Mouse (Mus musculus): ENCODE results near the gene Abca7. TPM values are rescaled to one million over a fixed set of nuclear protein-coding genes. Genes with fewer than 3 reads are reported as not detected.

Abca7 gene
- total RNA-seq, 2 experiments from 2014 or later: 6.9 to 8.1 TPM

- DNase-seq: peak; percentile 54
Measured at GRCm38 (mm10) chr10:79994397-79995115, 1.7 kb upstream of the Abca7 start.

DNA sequence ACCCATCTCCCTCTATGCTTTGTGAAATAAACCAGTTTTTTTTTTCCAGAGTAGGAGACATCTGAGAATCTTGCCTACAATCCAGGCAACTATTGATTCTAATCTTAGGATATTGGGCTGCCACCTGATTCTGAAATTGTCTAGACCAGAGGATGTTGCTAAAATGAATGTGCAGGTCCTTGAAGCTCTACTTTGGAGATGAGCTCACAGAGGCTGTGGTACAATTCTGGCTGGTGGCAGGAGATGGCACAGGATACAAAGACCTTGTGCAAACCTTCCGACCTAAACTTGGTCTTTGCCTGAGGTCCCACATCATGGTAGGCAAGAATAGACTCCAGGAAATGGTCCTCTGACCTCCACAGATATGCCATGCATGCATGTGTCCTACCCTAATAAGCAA lies 658 bp upstream of the Abca7 start:
- DNase-seq: no peak

DNA sequence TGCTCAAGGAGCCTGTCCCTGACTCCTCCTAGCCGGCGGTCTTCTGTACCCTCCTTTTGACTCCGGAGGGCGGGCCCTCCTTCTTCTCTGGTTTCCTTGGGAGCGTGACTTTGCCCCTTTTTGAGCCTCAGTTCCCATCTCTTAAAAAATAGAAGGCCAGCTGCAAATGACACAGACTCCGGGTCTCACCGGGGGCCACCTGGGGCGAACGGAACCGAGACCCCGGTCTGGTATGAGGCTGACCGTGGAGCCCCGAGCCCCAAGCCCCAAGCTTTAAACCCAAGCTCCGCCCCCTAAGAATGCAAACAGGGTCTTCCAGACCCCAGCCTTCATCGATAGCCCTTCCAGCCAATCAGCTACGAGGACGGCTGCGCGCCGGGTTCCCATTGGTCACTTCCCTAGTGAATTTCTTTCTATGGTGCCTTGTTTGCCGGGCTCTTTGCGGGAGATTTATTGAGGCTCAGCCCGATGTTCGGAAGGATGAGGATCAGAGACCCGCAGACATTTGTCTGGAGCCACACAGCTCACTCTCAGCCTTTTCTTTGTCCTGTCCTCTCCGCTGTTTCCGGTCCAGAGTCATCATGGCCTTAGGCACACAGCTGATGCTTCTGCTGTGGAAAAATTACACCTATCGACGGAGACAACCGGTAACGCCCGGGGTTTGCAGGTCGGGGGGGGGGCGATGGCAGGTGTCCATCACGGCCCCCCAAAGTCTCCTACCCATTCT lies 903 bp downstream of the Abca7 start:
- peak; percentile 77 for DNase-seq

- DNase-seq: peak; percentile 78
Measured at GRCm38 (mm10) chr10:79997819-79998218, 1.5 kb downstream of the Abca7 start.

- no peak for DNase-seq
Measured at GRCm38 (mm10) chr10:80001945-80002344, 5.7 kb downstream of the Abca7 start.

- no peak for DNase-seq
Measured at GRCm38 (mm10) chr10:80002829-80003228, 6.5 kb downstream of the Abca7 start.

- DNase-seq: no peak
Measured at GRCm38 (mm10) chr10:80003374-80004232, 7.3 kb downstream of the Abca7 start.

- DNase-seq: no peak
Measured at GRCm38 (mm10) chr10:80004233-80004705, 8.0 kb downstream of the Abca7 start.

GRCm38 (mm10) chr10:80011740-80012139 lies 15.4 kb downstream of the Abca7 start:
- no peak for DNase-seq

- DNase-seq: no peak
Measured at GRCm38 (mm10) chr10:80013609-80014008, 17.3 kb downstream of the Abca7 start.

DNA sequence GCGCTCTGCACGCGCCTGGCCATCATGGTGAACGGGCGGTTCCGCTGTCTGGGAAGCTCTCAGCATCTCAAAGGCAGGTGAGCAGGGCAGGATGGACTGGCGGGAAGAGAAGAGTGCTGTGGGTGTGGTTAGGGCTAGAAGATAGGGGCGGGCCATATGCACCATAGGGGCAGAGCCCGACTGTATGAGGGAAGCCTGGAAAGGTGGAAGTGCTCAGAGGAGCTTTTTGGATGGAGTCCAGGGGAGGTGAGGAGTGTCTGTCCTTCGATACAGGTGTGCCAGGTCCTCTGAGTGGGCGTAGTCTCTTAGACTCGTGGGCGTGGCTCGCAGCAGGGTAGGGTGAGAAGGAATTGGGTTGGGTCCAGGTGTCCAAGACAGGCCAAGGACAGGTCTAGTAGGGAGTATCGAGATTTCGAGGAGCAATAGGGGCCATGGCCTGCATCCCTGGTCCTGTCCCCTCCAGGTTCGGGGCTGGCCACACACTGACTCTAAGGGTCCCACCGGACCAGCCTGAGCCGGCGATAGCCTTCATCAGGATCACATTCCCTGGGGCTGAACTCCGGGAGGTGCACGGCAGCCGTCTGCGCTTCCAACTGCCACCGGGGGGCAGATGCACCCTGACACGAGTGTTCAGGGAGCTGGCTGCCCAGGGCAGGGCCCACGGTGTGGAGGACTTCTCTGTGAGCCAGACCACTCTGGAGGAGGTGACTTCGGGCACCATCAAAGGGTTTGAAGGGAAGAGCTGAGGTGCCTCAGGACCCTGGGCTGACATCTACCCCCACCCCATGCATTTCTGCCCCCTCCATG lies 18.4 kb downstream of the Abca7 start:
- DNase-seq: no peak

GRCm38 (mm10) chr10:80015583-80015982 lies 19.3 kb downstream of the Abca7 start:
- no peak for DNase-seq

- no peak for DNase-seq
Measured at GRCm38 (mm10) chr10:80016511-80016910, 20.2 kb downstream of the Abca7 start, which contains the start of gene Arhgap45. Gene Arhgap45, plus strand, starts transcription at chr10:80016653.

DNA sequence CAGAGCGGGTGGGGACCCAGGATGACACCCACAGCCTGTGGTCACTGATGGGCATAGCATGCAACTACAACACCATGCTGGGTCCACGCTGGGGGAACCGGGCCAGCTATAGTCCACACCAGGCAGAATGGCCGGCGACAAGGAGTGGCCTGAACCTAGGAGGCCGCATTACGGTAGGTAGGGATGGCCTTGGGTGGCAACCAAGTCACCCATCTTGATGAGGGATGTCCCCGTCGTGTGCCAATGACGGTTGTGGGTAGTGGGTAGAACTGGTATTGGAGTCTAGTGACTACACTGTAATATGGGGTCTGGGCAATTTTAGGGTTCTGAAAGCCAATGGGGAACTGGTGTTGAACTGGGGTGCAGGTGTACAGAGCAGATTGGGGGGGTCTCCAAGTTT lies 20.6 kb downstream of the Abca7 start:
- DNase-seq: no peak

- no peak for DNase-seq
Measured at GRCm38 (mm10) chr10:80017361-80017760, 21.1 kb downstream of the Abca7 start.

DNA sequence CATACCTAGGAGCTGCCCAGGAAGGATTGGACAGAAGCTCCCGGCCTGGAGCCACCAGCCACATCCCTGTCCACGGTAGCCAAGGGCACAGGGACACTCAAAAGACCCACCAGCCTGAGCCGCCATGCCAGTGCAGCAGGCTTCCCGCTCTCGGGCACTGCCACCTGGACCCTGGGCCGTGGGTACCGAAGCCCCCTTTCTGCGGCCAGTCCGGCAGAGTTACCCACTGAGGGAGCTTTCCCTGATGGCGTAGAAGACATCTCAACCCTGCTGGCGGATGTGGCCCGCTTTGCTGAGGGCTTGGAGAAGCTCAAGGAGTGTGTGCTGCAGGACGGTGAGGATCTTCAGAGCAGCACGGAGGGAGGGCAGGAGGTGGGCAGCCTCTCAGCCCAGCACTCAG lies 21.5 kb downstream of the Abca7 start:
- no peak for DNase-seq

- DNase-seq: peak; percentile 44
Measured at GRCm38 (mm10) chr10:80018739-80019297, 22.5 kb downstream of the Abca7 start.

DNA sequence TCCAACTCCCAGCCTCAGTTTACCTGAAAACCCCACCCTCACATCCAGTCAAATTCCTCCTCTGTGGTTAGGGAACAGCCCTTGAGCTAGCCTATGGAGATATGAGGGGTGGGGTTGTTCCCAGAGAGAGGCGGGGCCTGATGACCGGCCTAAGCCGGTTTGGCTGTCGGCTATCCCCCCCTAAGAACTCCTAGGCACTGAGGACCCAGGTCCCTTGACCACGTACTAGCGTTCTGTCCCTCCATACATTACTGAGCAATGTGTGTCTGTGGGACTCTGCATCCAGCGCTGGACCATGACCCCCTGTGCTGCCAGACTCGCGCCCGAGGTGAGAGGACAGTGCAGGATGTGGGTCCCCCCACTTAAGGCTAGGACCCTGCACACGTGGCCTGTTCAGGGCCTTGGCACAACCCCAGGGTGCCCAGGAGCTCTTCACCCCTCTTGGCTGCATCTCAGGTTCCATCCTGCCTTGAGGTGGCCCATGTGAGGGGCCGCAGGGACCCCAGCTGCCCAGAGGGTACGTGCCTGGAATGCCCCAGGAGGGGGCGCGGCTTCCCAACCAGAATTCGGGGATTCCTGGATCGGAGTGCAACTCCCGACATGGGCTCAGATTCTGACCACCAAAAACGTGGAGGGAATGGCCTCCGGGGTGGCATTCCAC lies 23.3 kb downstream of the Abca7 start:
- no peak for DNase-seq

DNA sequence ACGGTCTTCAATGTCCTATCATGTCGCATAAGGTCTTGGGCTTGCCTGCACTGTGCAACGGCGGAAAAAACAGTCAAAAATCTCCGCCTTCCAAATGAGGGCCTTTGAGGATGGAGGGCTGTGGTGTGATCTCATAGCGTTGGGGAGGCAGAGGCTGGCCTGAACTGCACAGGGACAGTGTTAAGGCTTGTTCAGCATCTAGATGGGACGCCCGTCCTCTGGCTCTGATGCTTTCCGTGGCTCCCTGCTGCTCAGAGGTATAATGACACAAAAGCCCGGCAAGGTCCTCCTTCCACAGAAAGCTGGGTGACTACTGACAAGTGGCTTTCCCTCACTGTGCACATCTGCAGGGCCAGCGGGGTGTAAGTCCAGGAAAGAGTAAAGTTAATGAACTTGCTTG lies 23.9 kb downstream of the Abca7 start:
- DNase-seq: no peak

GRCm38 (mm10) chr10:80020603-80021319 lies 24.5 kb downstream of the Abca7 start:
- DNase-seq: no peak

GRCm38 (mm10) chr10:80021320-80021641 lies 25.0 kb downstream of the Abca7 start:
- DNase-seq: no peak

Measured in heart, postnatal 4 days (tissue).